Mouse (Mus musculus) liver, embryonic 12.5 days (tissue): ENCODE results near the gene Mrpl49. TPM values are rescaled to one million over a fixed set of nuclear protein-coding genes. Genes with fewer than 3 reads are reported as not detected.

ENCODE experiments used
- microRNA-seq: library from miRNA; unstranded; fragments of <30 nt; microRNA quantifications from one replicate; pipeline ENCODE4, GENCODE M21; 2017
- polyA plus RNA-seq: library from polyadenylated mRNA; unstranded; fragments of >200 nt; fragmentation: Nextera tagmentation; extraction: Ambion mirVana; gene quantifications from 2 replicates; pipeline ENCODE4 v1.2.1, GENCODE M21; 2016

The Mrpl49 gene
- polyA plus RNA-seq, 1 experiment from 2014 or later: 62.7 TPM

Small RNA genes lying within 50 kb of the gene (microRNA-seq; reads per million reads assigned to microRNA genes)
- 1.4 reads per million for gene Mir6988

Other genes starting within 250 kb of the Mrpl49 start
- gene Frmd8, start 182.5 kb downstream of the Mrpl49 start, polyA plus RNA-seq: 22.1 and 24.2 TPM in 2 replicates
- 7.5 and 7.7 TPM in 2 replicates for gene Slc25a45, start 180.0 kb downstream of the Mrpl49 start, polyA plus RNA-seq
- gene Tigd3, start 163.6 kb downstream of the Mrpl49 start, polyA plus RNA-seq: 3.2 and 3.5 TPM in 2 replicates
- gene Dpf2, start 144.8 kb downstream of the Mrpl49 start, polyA plus RNA-seq: 73.2 and 74.9 TPM in 2 replicates
- gene Cdc42ep2, start 133.0 kb downstream of the Mrpl49 start, polyA plus RNA-seq: 3.4 and 3.6 TPM in 2 replicates
- 79.7 and 83.2 TPM in 2 replicates for gene Pola2, start 93.6 kb downstream of the Mrpl49 start, polyA plus RNA-seq
- gene Slc22a20, start 71.6 kb downstream of the Mrpl49 start, polyA plus RNA-seq: not detected in 2 replicates
- gene Capn1, start 41.9 kb downstream of the Mrpl49 start, polyA plus RNA-seq: 37.7 and 38.5 TPM in 2 replicates
- gene Syvn1, start 11.2 kb downstream of the Mrpl49 start, polyA plus RNA-seq: 17.4 and 19.4 TPM in 2 replicates
- 699 and 700 TPM in 2 replicates for gene Fau, start 59 bp upstream of the Mrpl49 start, polyA plus RNA-seq
- gene Znhit2, start 3.4 kb upstream of the Mrpl49 start, polyA plus RNA-seq: 31.1 and 31.8 TPM in 2 replicates
- 30.0 and 31.4 TPM in 2 replicates for gene Tm7sf2, start 10.6 kb upstream of the Mrpl49 start, polyA plus RNA-seq
- 35.8 and 39.9 TPM in 2 replicates for gene Vps51, start 19.4 kb upstream of the Mrpl49 start, polyA plus RNA-seq
- gene Tmem262, start 22.2 kb upstream of the Mrpl49 start, polyA plus RNA-seq: not detected in 2 replicates
- 0.37 and 1.4 TPM in 2 replicates for gene Gm28374, start 24.5 kb upstream of the Mrpl49 start, polyA plus RNA-seq
- 26.6 and 28.5 TPM in 2 replicates for gene Zfpl1, start 27.2 kb upstream of the Mrpl49 start, polyA plus RNA-seq
- 36.2 and 42.2 TPM in 2 replicates for gene Cdca5, start 27.2 kb upstream of the Mrpl49 start, polyA plus RNA-seq
- gene AC131692.1, start 36.6 kb upstream of the Mrpl49 start, polyA plus RNA-seq: 0.20 and 0.59 TPM in 2 replicates
- 2.6 and 2.8 TPM in 2 replicates for gene Naaladl1, start 48.0 kb upstream of the Mrpl49 start, polyA plus RNA-seq
- gene Sac3d1, start 60.9 kb upstream of the Mrpl49 start, polyA plus RNA-seq: 38.8 and 41.6 TPM in 2 replicates
- 41.7 and 44.7 TPM in 2 replicates for gene Snx15, start 70.5 kb upstream of the Mrpl49 start, polyA plus RNA-seq
- 0.10 and 0.15 TPM in 2 replicates for gene Batf2, start 83.2 kb upstream of the Mrpl49 start, polyA plus RNA-seq
- gene Arl2, start 83.8 kb upstream of the Mrpl49 start, polyA plus RNA-seq: 46.1 and 47.7 TPM in 2 replicates
- gene Majin, start 126.6 kb upstream of the Mrpl49 start, polyA plus RNA-seq: not detected in 2 replicates
- not detected in 2 replicates for gene Gpha2, start 168.6 kb upstream of the Mrpl49 start, polyA plus RNA-seq
- gene Ppp2r5b, start 178.1 kb upstream of the Mrpl49 start, polyA plus RNA-seq: 6.4 TPM in 2 replicates
- 7.1 and 8.2 TPM in 2 replicates for gene Atg2a, start 183.9 kb upstream of the Mrpl49 start, polyA plus RNA-seq
- gene Ehd1, start 218.9 kb upstream of the Mrpl49 start, polyA plus RNA-seq: 85.4 and 91.9 TPM in 2 replicates
- gene Cdc42bpg, start 248.7 kb upstream of the Mrpl49 start, polyA plus RNA-seq: 0.20 TPM in 2 replicates